Mouse (Mus musculus): ENCODE results near the gene Ddx17.

Gene Ddx17

GRCm38 (mm10) chr15:79518571-79518970 lies 28.0 kb downstream of the Ddx17 start:
- DNase-seq (ENCODE audit: low read depth, low spot score): no peak

- no peak for DNase-seq (ENCODE audit: low read depth, low spot score)
Measured at GRCm38 (mm10) chr15:79517710-79518109, 28.8 kb downstream of the Ddx17 start.

GRCm38 (mm10) chr15:79516171-79517096 lies 30.1 kb downstream of the Ddx17 start, which contains the start of gene Kdelr3:
TSS of gene Kdelr3 (plus strand) at chr15:79516411.
- DNase-seq (ENCODE audit: low read depth, low spot score): no peak

GRCm38 (mm10) chr15:79513940-79514339 lies 32.6 kb downstream of the Ddx17 start:
- no peak for DNase-seq (ENCODE audit: low read depth, low spot score)

- DNase-seq (ENCODE audit: low read depth, low spot score): peak; percentile 42
Measured at GRCm38 (mm10) chr15:79511553-79512320, 34.8 kb downstream of the Ddx17 start.

- DNase-seq (ENCODE audit: low read depth, low spot score): no peak
Measured at GRCm38 (mm10) chr15:79510425-79510824, 36.1 kb downstream of the Ddx17 start.

- no peak for DNase-seq (ENCODE audit: low read depth, low spot score)
Measured at GRCm38 (mm10) chr15:79509998-79510397, 36.5 kb downstream of the Ddx17 start.

- no peak for DNase-seq (ENCODE audit: low read depth, low spot score)
Measured at GRCm38 (mm10) chr15:79507055-79507828, 39.3 kb downstream of the Ddx17 start.

- no peak for DNase-seq (ENCODE audit: low read depth, low spot score)
Measured at GRCm38 (mm10) chr15:79506460-79506859, 40.1 kb downstream of the Ddx17 start.

GRCm38 (mm10) chr15:79505616-79506283 lies 40.8 kb downstream of the Ddx17 start:
- DNase-seq (ENCODE audit: low read depth, low spot score): peak; percentile 16

GRCm38 (mm10) chr15:79504707-79505452 lies 41.7 kb downstream of the Ddx17 start, which contains the start of gene Kcnj4:
TSS of gene Kcnj4 (minus strand) at chr15:79505241.
- DNase-seq (ENCODE audit: low read depth, low spot score): no peak

GRCm38 (mm10) chr15:79503438-79503837 lies 43.1 kb downstream of the Ddx17 start:
- no peak for DNase-seq (ENCODE audit: low read depth, low spot score)

- peak; percentile 60 for DNase-seq (ENCODE audit: low read depth, low spot score)
Measured at GRCm38 (mm10) chr15:79502891-79503341, 43.6 kb downstream of the Ddx17 start.

- no peak for DNase-seq (ENCODE audit: low read depth, low spot score)
Measured at GRCm38 (mm10) chr15:79500110-79500509, 46.4 kb downstream of the Ddx17 start.

- DNase-seq (ENCODE audit: low read depth, low spot score): no peak
Measured at GRCm38 (mm10) chr15:79493527-79493926, 53.0 kb downstream of the Ddx17 start.

GRCm38 (mm10) chr15:79489463-79489862 lies 57.1 kb downstream of the Ddx17 start:
- DNase-seq (ENCODE audit: low read depth, low spot score): no peak

- no peak for DNase-seq (ENCODE audit: low read depth, low spot score)
Measured at GRCm38 (mm10) chr15:79481181-79481688, 65.3 kb downstream of the Ddx17 start.

Data from brain, embryonic 18.5 days (tissue).